Mouse (Mus musculus) neutrophil, adult 59 days (primary cell): ENCODE measurements around the gene Serpina3j. TPM values are rescaled to one million over a fixed set of nuclear protein-coding genes. Genes with fewer than 3 reads are reported as not detected.

Experiments
- total RNA-seq, 2 experiments: library from RNA; stranded (reverse); gene quantifications; 1 replicate in 1 of 2; 2 replicates in 1 of 2; pipeline ENCODE4 v1.2.4; 2023

Gene Serpina3j
- not detected for total RNA-seq

DNA sequence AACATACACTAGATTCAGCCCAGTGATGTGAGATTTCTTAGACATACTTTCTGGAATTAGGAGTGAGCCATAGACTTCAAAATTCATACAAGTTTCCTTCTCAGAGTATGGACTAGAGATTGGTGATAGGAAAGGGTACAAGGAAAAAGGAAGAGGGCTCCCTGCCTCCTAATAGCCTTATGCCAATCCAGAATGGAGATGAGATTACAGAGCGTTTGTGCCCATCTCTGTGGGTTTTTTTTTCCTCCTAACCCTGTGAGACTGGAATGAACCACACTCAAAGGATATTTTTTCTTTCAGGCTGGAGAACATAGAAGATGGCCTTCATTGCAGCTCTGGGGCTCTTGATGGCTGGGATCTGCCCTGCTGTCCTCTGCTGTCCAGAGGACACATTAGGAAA is at the start of gene Serpina3j:
Gene Serpina3j, plus strand, starts transcription at position 301 of the 400 bp plus-strand sequence.

DNA sequence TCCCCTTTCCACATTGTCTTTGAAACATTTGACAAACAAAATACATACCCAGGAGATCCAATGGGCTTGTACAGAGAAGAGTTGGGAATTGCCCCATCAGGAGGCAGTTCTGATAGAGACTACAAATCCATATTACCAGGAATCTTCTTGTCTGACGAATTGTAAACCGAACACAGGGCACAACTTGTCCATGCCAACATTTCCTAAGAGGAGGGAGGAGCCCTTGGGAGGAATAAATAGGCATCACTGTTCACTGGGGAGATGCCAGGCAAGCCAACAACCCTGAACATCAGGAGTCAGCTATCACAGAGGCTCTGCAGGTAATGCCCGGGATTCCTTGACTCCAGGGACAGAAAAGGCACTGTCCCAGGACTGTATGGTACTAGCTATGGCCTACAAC is 23.9 kb downstream of the Serpina3j start, which contains the start of the genes Serpina3k and Serpina3m:
Gene Serpina3k, plus strand, starts transcription at position 261 of the 400 bp plus-strand sequence.
Gene Serpina3m, plus strand, starts transcription at position 261 of the 400 bp plus-strand sequence.

Other genes with a start within 250 kb of the Serpina3j start
- not detected for gene Serpina5, start 213.4 kb upstream of the Serpina3j start, total RNA-seq
- not detected for gene Serpina3a, start 201.8 kb upstream of the Serpina3j start, total RNA-seq
- under 1 TPM in 1 of 2 experiments, not detected in 1; 0.29 TPM for gene Serpina3b, start 186.6 kb upstream of the Serpina3j start, total RNA-seq
- not detected for gene Serpina3c, start 160.7 kb upstream of the Serpina3j start, total RNA-seq
- under 1 TPM; 0.24 to 0.33 TPM for gene Serpina3f, start 100.0 kb upstream of the Serpina3j start, total RNA-seq
- 1 to 10 TPM in 1 of 2 experiments, under 1 TPM in 1; 0.60 to 4.0 TPM for gene Serpina3g, start 78.3 kb upstream of the Serpina3j start, total RNA-seq
- not detected for gene Serpina3i, start 51.4 kb upstream of the Serpina3j start, total RNA-seq
- gene Serpina3k, start 23.9 kb downstream of the Serpina3j start, total RNA-seq, result not detected
- gene Serpina3m, start 23.9 kb downstream of the Serpina3j start, total RNA-seq, result not detected
- gene Serpina3n, start 92.2 kb downstream of the Serpina3j start, total RNA-seq, result not detected
- gene Gsc, start 158.8 kb downstream of the Serpina3j start, total RNA-seq, result not detected